Mouse (Mus musculus) stomach, embryonic 15.5 days (tissue): Measurements from ENCODE around the gene Exog. TPM values are rescaled to one million over a fixed set of nuclear protein-coding genes. Genes with fewer than 3 reads are reported as not detected.

ENCODE experiments used
- ATAC-seq: fragments of 200-750 bp; cut with Nextera tagmentation; 2 replicates; pipeline ENCODE4 v1.8.0; 2017; ENCODE audit warnings: low read depth, moderate number of reproducible peaks, moderate TSS enrichment; ENCODE audit not compliant: insufficient read depth, low FRiP score
- H3K27ac ChIP-seq: fragments of 300-500 bp; sonication (generic); 2 replicates; pipeline ENCODE4 v1.5.1; 2015; ENCODE audit warnings: mild to moderate bottlenecking, inconsistent platforms
- H3K27me3 ChIP-seq: fragments of 300-500 bp; sonication (generic); replicated peaks from 2 replicates; pipeline ENCODE4 v1.6.1; 2015; ENCODE audit warnings: inconsistent platforms
- H3K36me3 ChIP-seq: fragments of 300-500 bp; sonication (generic); 2 replicates; pipeline ENCODE4 v1.6.1; 2015; ENCODE audit warnings: inconsistent platforms
- H3K4me1 ChIP-seq: fragments of 300-500 bp; sonication (generic); 2 replicates; pipeline ENCODE4 v1.6.1; 2015; ENCODE audit warnings: inconsistent platforms
- H3K4me2 ChIP-seq: fragments of 300-500 bp; sonication (generic); 2 replicates; pipeline ENCODE4 v1.6.1; 2015; ENCODE audit warnings: mild to moderate bottlenecking, inconsistent platforms
- H3K4me3 ChIP-seq: fragments of 300-500 bp; sonication (generic); replicated peaks from 2 replicates; pipeline ENCODE4 v1.5.1; 2015; ENCODE audit warnings: inconsistent platforms
- H3K9ac ChIP-seq: fragments of 300-500 bp; sonication (generic); 2 replicates; pipeline ENCODE4 v1.6.1; 2015; ENCODE audit warnings: inconsistent platforms
- H3K9me3 ChIP-seq: fragments of 300-500 bp; sonication (generic); 2 replicates; pipeline ENCODE4 v1.6.1; 2016; ENCODE audit warnings: inconsistent platforms
- WGBS: fragments of 180-500 bp; shearing (Covaris S2); methylation state at CpG from one replicate; pipeline ENCODE4 v1.1.7; 2015; 5-methylcytosine and 5-hydroxymethylcytosine counted together
- polyA plus RNA-seq: library from polyadenylated mRNA; unstranded; fragments of >200 nt; fragmentation: Nextera tagmentation; extraction: Ambion mirVana; gene quantifications from 2 replicates; pipeline ENCODE4 v1.2.1, GENCODE M21; 2015

The Exog gene
- polyA plus RNA-seq, 1 experiment from 2014 or later, result 21.4 TPM

DNA sequence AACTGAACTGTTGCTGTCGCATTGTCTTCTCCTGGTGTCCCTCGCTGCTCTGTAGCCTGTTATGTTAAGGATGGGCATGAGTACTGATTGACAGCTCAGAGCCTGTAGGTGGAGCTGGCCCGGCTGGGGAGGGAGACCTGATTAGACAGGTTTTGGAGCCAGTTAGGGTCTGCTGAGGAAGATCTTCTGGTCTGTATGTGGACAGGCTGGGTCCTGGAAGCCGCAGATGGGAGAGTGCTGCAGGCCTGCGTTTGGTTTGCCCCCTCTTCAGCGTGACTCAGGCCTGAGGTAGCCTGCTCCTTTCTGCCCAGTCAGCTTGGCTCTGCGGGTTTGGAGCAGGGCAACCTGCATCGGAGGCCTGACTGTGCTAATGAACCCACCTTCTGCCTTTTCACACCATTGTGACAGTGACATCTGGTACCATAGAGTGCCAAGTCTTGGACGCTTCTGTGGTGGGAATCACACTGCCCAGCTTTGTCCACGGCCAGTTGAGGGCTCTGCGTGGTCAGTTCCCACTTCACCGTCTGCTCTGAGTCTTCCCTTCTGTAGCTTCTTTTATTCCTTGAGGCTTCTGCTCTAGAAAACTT is 24.8 kb upstream of the Exog start:
- H3K9ac ChIP-seq, result no peak overlapping the region
- no peaks in the 10 kb centered on the region for H3K9me3 ChIP-seq
- peaks cover 17% of the 10 kb centered on the region for H3K4me1 ChIP-seq
- WGBS, result 81% methylated on average over 12 of the region's 12 CpGs
- H3K36me3 ChIP-seq, result no peaks in the 10 kb centered on the region
- no peak overlapping the region for H3K27ac ChIP-seq
- no peak overlapping the region for H3K4me2 ChIP-seq
- no peak for ATAC-seq
- no peaks in the 10 kb centered on the region for H3K27me3 ChIP-seq
- no peak overlapping the region for H3K4me3 ChIP-seq

DNA sequence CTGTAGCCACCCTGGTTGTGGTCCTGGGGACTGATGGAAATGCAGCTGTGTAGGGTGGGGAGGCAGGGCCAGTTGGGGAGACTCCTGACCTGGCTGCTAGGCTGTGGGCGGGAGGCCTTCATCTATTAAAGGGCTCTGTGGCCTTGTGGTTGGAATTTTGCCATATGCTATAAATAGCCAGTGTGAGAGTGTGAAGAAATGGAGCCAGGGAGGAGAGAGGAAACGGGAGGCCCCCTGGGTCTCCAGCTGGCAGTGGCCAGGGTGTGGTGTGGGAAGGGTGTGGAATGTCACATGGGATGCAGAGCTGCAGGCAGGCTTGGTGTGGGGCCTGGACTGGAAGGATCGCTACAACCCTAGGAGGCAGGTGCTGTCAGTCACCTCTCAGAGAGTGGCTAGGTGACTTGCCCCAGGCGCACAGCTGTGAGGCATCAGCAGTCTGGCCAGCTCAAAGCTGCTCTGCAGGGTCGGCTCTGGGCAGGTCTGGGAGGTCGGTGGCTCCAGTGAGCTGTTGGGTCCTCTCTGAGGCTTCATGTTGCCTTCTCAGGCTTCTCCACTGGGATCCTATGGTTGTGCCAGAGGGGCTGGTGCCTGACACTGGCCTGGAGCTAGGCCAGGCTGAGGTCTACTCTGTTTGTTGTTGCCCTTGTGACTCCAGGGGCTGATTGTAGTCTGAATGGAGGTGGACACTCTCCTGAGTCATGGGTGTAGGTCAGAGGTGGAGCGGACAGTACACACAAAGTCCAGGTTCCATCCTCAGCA is 19.3 kb upstream of the Exog start:
- Histone ChIP-seq H3K36me3 (0 out of 2 replicates have a peak, but pooled peaks cover 3% of the 10 kb centered on the region), H3K27me3 (no peaks in the 10 kb centered on the region), H3K4me1 (peaks cover 33% of the 10 kb centered on the region), H3K9me3 (no peaks in the 10 kb centered on the region), H3K4me3 (no peak overlapping the region), H3K9ac (no peak overlapping the region), H3K4me2 (peak overlapping the region; percentile 24), H3K27ac (peak overlapping the region; percentile 77)
- 18% methylated on average over 7 of the region's 7 CpGs for WGBS
- peak; percentile 89 for ATAC-seq

DNA sequence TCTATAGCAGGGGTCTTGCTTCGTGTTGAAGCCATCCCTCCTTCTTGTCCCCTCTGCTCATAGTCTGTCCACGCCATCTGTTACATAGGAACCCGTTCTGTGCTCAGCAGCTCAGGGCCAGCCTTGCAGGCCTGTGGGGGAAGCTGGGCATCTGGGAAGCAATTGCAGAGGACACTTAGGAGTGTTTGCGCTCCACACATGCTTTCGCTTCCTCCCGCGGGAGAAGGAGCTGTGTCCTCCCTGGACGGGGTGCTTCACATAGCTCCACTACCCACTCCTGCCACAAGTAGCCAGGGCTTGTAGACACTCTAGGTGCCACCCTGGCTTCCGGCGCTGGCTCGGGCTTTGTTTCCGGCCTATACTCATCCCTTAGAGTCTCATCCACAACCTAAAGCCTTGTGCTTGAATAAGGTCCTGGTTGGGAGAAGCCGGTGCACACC is 18.7 kb upstream of the Exog start:
- Histone ChIP-seq H3K4me1 (peaks cover 33% of the 10 kb centered on the region), H3K27ac (peak overlapping the region; percentile 26; the same call in 1 of the 2 replicates), H3K9ac (no peak overlapping the region), H3K36me3 (0 out of 2 replicates have a peak, but pooled peaks cover 3% of the 10 kb centered on the region), H3K9me3 (no peaks in the 10 kb centered on the region), H3K4me2 (no peak overlapping the region), H3K27me3 (no peaks in the 10 kb centered on the region), H3K4me3 (no peak overlapping the region)
- ATAC-seq, result no peak
- WGBS, result 75% methylated on average over 13 of the region's 13 CpGs

DNA sequence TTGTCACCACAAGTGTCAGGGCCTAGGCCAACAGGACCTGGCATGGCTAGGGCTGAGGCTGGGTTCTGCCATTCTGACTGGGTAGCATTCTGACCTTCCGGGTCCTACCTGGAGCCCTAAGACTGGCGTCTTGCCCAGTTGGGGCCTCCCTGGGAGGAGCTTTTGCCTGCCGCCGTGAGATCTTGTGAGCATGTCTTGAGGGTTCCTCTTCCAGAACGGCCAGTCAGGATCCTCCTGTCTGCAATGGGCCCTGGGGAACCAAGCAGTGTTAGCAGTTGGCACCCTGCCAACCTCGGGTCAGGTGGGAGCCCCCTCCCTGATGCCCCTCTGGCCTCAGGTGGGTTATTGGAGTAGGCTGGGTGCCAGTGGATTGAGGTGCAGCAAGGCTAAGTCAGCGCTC is 18.3 kb upstream of the Exog start:
- Histone ChIP-seq H3K9me3 (no peaks in the 10 kb centered on the region), H3K27me3 (no peaks in the 10 kb centered on the region), H3K27ac (peak overlapping the region; percentile 26), H3K4me3 (no peak overlapping the region), H3K4me2 (no peak overlapping the region), H3K4me1 (peaks cover 33% of the 10 kb centered on the region), H3K36me3 (0 out of 2 replicates have a peak, but pooled peaks cover 3% of the 10 kb centered on the region), H3K9ac (no peak overlapping the region)
- no peak for ATAC-seq
- 58% methylated on average over 7 of the region's 7 CpGs for WGBS

DNA sequence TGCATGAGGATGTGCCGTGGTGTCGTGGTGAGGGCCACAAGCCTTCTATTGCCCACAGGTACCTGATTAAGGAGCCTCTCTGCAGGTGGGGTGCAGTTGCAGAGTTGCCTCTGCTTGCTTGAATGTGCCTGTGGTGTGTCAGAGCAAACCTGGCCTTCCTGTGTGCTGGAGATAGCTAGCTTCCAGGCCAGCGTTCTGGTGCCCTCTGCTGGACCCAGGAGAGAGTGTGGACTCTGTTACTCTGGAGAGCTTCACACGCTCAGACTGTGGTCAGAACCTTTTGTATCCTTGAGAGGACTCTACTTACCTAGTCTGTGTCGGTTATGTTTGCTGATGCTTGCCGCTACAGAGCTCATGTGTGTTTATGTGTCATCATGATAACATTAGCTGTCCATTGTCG is 14.4 kb upstream of the Exog start:
- H3K4me3 ChIP-seq, result no peak overlapping the region
- no peak overlapping the region for H3K9ac ChIP-seq
- peaks cover 18% of the 10 kb centered on the region for H3K36me3 ChIP-seq
- H3K27me3 ChIP-seq, result no peaks in the 10 kb centered on the region
- H3K4me2 ChIP-seq, result no peak overlapping the region
- ATAC-seq, result peak; percentile 48; the same call in 1 of the 2 replicates
- peaks cover 17% of the 10 kb centered on the region for H3K4me1 ChIP-seq
- no peak overlapping the region for H3K27ac ChIP-seq
- H3K9me3 ChIP-seq, result no peaks in the 10 kb centered on the region
- 35% methylated on average over 7 of the region's 7 CpGs for WGBS

DNA sequence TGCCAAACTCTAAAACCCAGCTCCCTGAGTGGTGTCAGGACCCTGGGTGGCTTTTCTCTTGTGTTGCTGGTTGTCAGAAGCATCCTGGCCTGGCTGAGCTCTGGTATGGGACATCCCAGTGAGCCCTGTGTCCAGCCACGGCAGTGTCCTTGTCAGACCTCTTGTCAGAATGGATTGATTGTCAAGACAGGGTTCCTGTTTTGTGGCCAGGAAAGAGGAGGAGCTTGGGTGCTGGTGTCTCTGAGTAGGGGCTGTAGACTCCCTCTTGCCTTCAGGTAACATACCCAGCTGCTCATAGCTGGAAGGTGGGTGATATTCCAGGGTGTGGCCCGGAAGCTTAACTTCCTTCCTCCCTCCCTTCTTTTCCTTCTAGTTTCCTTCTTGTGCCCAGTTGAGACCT is 8.9 kb upstream of the Exog start:
- Histone ChIP-seq H3K36me3 (peaks cover 16% of the 10 kb centered on the region), H3K4me2 (no peak overlapping the region)

DNA sequence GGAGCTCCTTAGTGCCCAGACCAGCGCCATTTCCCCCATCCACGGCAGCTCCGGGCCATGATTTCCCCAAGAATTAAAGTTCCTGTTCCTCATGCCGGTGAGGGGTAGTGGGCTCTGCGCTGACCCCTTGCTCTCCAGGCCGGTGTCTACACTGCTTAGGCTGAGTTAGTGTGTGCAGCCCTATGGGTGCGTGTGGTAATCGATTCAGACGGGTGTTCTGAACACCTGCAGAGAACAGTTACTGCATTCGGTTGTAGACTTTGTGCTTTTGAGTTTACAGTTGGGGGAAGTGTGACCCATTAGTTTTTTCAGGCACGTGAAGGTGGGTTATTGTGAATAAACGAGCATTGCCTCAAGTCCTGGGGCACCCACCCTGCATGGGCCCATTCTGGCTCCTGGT is 6.7 kb upstream of the Exog start:
- Histone ChIP-seq H3K36me3 (peaks cover 7% of the 10 kb centered on the region), H3K4me2 (no peak overlapping the region), H3K4me1 (no peaks in the 10 kb centered on the region), H3K9ac (no peak overlapping the region), H3K4me3 (no peak overlapping the region), H3K27ac (no peak overlapping the region), H3K9me3 (no peaks in the 10 kb centered on the region), H3K27me3 (no peaks in the 10 kb centered on the region)
- WGBS, result 90% methylated on average over 12 of the region's 12 CpGs
- ATAC-seq, result no peak

More for the DNA sequence above, 8.9 kb upstream of the Exog start:
- Histone ChIP-seq H3K9ac (no peak overlapping the region), H3K9me3 (no peaks in the 10 kb centered on the region), H3K4me1 (no peaks in the 10 kb centered on the region), H3K27me3 (no peaks in the 10 kb centered on the region), H3K4me3 (no peak overlapping the region), H3K27ac (no peak overlapping the region)
- 68% methylated on average over 2 of the region's 2 CpGs for WGBS
- ATAC-seq, result no peak

DNA sequence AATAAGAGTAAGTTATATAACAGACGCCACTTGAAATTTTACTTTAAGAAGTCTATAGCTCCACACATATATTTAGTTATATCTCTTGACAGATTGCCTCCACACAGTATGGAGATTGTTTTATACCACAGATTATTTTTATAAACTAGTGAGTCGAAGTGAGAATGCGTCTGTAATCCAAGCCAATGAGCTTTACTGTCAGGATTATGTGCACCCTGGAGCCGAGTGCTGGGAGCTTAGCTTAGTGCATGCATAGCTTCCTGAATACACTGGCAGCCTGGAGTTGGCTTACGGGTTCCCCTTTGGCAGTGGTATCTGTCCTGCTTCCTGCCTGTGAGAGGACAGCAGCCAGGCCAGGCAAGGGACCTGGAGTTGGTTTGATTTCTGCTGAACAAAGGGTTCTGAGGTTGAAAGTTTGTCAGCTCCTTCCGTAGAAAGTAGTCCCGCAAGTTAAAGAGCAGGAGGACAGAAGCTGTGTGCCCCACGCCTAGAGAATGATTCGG is 6.2 kb upstream of the Exog start:
- H3K27ac ChIP-seq, result no peak overlapping the region
- H3K4me3 ChIP-seq, result no peak overlapping the region
- no peak overlapping the region for H3K9ac ChIP-seq
- H3K27me3 ChIP-seq, result no peaks in the 10 kb centered on the region
- H3K36me3 ChIP-seq, result peaks cover 5% of the 10 kb centered on the region
- no peaks in the 10 kb centered on the region for H3K4me1 ChIP-seq
- H3K9me3 ChIP-seq, result no peaks in the 10 kb centered on the region
- 90% methylated on average over 9 of the region's 9 CpGs for WGBS
- no peak for ATAC-seq
- H3K4me2 ChIP-seq, result no peak overlapping the region

DNA sequence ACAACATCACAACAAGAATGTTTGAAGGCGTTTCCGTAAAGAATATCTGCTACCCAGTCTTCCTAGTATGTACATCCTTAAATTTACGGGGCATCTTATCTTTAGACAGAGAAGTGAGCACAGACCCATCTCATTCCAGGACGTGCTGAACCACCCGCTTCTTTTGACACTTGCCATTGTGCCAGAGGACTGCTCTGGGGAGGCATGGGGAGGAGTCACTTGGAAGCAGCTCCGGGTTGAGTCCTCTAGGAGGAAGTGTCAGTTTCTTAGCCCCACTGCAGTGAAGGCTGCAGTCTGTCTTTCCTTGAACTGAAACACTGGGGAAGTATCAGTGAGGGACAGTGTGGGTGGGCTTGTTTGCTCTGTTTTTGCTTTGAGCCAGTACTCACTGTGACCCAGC is 994 bp downstream of the Exog start:
- Histone ChIP-seq H3K36me3 (peaks cover 23% of the 10 kb centered on the region), H3K27me3 (no peaks in the 10 kb centered on the region), H3K9me3 (no peaks in the 10 kb centered on the region), H3K4me1 (peaks cover 12% of the 10 kb centered on the region), H3K4me2 (peak overlapping the region; percentile 83), H3K9ac (peak overlapping the region; percentile 75; the same call in 1 of the 2 replicates), H3K27ac (peak overlapping the region; percentile 91), H3K4me3 (peak overlapping the region; percentile 81)
- no peak for ATAC-seq
- 26% methylated on average over 6 of the region's 6 CpGs for WGBS

DNA sequence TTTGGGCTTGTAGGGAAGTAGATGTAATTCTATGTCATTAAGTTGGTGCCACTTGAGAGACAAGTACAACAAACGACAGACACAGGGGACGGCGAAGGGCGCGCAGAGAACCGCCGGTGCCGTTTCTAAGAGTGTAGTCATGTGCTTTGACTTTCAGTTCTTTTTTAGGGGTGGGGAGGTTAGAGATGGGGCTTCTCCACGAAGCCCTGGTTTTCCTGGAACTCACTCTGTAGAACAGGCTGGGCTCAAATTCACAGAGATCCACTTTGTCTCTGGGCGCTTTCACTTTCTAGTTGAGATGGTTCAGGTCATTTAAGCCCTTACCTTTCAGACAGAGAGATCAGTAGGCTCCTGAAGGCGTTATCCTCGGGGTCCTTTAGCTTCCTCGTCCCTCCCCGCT is 11.2 kb downstream of the Exog start:
- no peak overlapping the region for H3K9ac ChIP-seq
- H3K4me1 ChIP-seq, result no peaks in the 10 kb centered on the region
- no peak overlapping the region for H3K4me2 ChIP-seq
- no peaks in the 10 kb centered on the region for H3K9me3 ChIP-seq
- 92% methylated on average over 14 of the region's 14 CpGs for WGBS
- ATAC-seq, result no peak
- H3K4me3 ChIP-seq, result no peak overlapping the region
- H3K27ac ChIP-seq, result no peak overlapping the region
- H3K27me3 ChIP-seq, result no peaks in the 10 kb centered on the region
- H3K36me3 ChIP-seq, result peaks cover 11% of the 10 kb centered on the region

DNA sequence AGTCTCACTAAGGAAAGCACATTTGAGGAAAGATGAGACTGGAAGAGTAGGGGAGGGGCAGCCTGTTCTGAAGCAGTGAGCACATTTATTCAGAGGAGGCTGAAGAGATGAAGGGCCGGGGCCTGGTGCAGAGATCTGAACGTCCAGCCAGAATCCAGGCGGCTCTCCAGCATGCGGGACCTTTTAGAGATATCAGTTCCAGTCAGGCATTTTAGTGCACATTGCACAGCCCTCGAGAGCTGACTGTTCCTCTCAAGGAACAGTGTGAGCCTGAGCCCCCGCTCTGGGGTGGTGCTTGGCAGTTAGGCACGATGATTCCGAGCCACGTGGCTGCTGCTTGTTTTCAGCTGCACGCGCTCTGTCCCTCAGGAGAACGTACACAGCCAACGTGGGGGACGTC is 12.4 kb downstream of the Exog start:
- no peaks in the 10 kb centered on the region for H3K4me1 ChIP-seq
- 87% methylated on average over 14 of the region's 14 CpGs for WGBS
- H3K9me3 ChIP-seq, result no peaks in the 10 kb centered on the region
- no peaks in the 10 kb centered on the region for H3K27me3 ChIP-seq
- no peak overlapping the region for H3K4me3 ChIP-seq
- no peak for ATAC-seq
- H3K27ac ChIP-seq, result no peak overlapping the region
- H3K4me2 ChIP-seq, result no peak overlapping the region
- peaks cover 6% of the 10 kb centered on the region; the same call in 1 of the 2 replicates for H3K36me3 ChIP-seq
- no peak overlapping the region for H3K9ac ChIP-seq

DNA sequence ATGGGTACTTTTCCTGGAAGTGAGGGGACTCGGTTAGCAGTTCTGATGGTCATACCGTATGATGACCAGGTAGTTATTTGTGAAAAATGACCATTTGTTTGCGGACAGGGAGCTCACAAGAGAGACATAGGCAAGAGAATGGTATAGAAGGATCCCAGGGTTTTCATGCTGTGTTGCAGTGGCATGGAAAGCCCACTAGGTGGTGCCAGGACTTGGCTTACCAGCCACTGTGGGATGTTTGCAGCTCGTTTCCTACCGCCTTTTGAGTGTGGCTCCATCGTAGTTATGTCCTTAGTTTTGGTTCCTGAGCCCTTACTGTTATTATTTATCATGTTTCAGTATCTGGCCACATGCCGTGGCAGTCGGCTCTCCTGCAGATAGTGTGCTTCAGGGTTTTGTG is 15.7 kb downstream of the Exog start:
- H3K4me3 ChIP-seq, result no peak overlapping the region
- ATAC-seq, result no peak
- H3K4me2 ChIP-seq, result no peak overlapping the region
- no peaks in the 10 kb centered on the region for H3K4me1 ChIP-seq
- WGBS, result 50% methylated on average over 8 of the region's 8 CpGs
- no peak overlapping the region for H3K27ac ChIP-seq
- peaks cover 30% of the 10 kb centered on the region for H3K36me3 ChIP-seq
- no peaks in the 10 kb centered on the region for H3K9me3 ChIP-seq
- H3K9ac ChIP-seq, result no peak overlapping the region
- no peaks in the 10 kb centered on the region for H3K27me3 ChIP-seq
